Mouse (Mus musculus): Measurements from ENCODE around the gene Plxdc2. TPM values are rescaled to one million over a fixed set of nuclear protein-coding genes. Genes with fewer than 3 reads are reported as not detected.

The Plxdc2 gene
- polyA plus RNA-seq, 1 experiment from 2014 or later: 20.3 TPM

- no peak overlapping the region for H3K4me2 ChIP-seq
- ATAC-seq (ENCODE audit: extremely low read depth, insufficient number of reproducible peaks, low FRiP score, low TSS enrichment): no peak
- H3K27ac ChIP-seq (replicated peaks): no peak overlapping the region
- no peak overlapping the region for H3K9ac ChIP-seq
- peaks cover 4% of the 10 kb centered on the region; the same call in 1 of the 2 replicates for H3K4me1 ChIP-seq
- no peaks in the 10 kb centered on the region for H3K9me3 ChIP-seq
- no peaks in the 10 kb centered on the region for H3K27me3 ChIP-seq (replicated peaks)
- WGBS: 68% methylated on average over 5 of the region's 5 CpGs
- no peak overlapping the region for H3K4me3 ChIP-seq
- no peaks in the 10 kb centered on the region for H3K36me3 ChIP-seq
Measured at GRCm38 (mm10) chr2:16439030-16439429, 82.9 kb downstream of the Plxdc2 start.

DNA sequence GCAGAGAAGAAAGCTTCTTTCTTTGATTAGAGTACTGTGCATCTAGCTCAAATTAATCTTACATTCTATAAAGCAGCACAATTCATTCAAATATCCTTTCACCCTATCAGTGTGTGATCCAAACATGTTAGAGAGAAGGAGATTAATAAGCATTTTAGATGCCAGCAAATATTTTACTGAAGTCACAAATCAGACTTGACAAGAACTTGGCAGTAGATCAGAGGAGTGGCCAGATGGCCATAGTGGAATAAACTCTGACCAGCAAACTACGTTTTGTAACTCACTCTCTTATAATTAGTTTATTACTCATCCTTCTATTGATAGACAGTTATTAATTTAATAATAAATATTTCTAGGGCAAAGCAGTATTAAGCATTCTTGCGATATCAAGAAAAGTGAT, 86.5 kb downstream of the Plxdc2 start:
- H3K4me2 ChIP-seq: no peak overlapping the region
- H3K27ac ChIP-seq (replicated peaks): no peak overlapping the region
- H3K27me3 ChIP-seq (replicated peaks): no peaks in the 10 kb centered on the region
- no peak overlapping the region for H3K9ac ChIP-seq
- H3K36me3 ChIP-seq: no peaks in the 10 kb centered on the region
- H3K9me3 ChIP-seq: no peaks in the 10 kb centered on the region
- no peak overlapping the region for H3K4me3 ChIP-seq
- WGBS: 68% methylated on average over 2 of the region's 2 CpGs
- ATAC-seq (ENCODE audit: extremely low read depth, insufficient number of reproducible peaks, low FRiP score, low TSS enrichment): no peak
- H3K4me1 ChIP-seq: peaks cover 15% of the 10 kb centered on the region

DNA sequence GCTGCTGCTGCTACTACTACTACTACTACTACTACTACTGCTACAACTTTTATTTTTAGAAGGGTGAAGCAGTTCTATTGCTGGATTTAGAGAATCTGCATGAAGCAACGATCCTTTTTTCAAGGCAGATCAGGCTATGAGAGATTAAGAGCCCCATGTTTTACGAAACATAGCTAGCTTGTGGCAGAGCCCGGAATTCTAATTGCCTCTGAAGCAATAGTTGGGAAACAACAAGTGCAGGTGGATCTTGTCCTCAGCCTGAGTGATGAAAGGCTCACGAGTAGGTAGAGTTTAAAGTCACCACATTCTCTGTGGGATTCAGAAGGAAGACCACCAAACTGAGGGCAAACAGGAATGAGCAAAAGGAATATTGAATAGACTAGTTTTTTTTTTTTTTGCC, 91.8 kb downstream of the Plxdc2 start:
- Histone ChIP-seq H3K27ac (replicated peaks) (no peak overlapping the region), H3K27me3 (replicated peaks) (no peaks in the 10 kb centered on the region), H3K4me1 (peaks cover 25% of the 10 kb centered on the region), H3K36me3 (no peaks in the 10 kb centered on the region), H3K4me3 (no peak overlapping the region), H3K9me3 (peaks cover 3% of the 10 kb centered on the region), H3K9ac (no peak overlapping the region), H3K4me2 (peak overlapping the region; percentile 33)
- 51% methylated on average over 4 of the region's 4 CpGs for WGBS
- ATAC-seq (ENCODE audit: extremely low read depth, insufficient number of reproducible peaks, low FRiP score, low TSS enrichment): no peak

GRCm38 (mm10) chr2:16450838-16451665, 94.9 kb downstream of the Plxdc2 start:
- no peak overlapping the region for H3K27ac ChIP-seq (replicated peaks)
- ATAC-seq (ENCODE audit: extremely low read depth, insufficient number of reproducible peaks, low FRiP score, low TSS enrichment): no peak
- WGBS: 86% methylated on average over 7 of the region's 7 CpGs

DNA sequence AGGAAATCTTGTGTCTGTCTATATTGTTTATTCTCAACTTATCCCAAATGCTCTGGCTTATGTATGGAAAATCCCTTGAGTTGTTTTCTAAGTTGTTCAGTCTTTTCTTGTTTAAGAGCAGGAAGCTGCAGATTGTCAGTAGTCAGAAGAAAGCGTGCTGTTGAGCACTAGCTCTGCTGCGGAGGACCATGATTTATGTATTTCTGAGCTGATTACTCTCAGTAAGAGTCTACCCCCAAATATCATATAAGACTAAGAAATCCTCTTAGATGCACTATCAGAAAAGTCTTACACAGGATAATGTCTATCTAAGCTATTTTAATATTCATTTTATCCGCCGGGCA, 95.5 kb downstream of the Plxdc2 start:
- Histone ChIP-seq H3K27ac (replicated peaks) (no peak overlapping the region), H3K9ac (no peak overlapping the region), H3K27me3 (replicated peaks) (no peaks in the 10 kb centered on the region), H3K4me3 (no peak overlapping the region), H3K4me2 (no peak overlapping the region), H3K4me1 (peaks cover 30% of the 10 kb centered on the region), H3K36me3 (no peaks in the 10 kb centered on the region), H3K9me3 (peaks cover 3% of the 10 kb centered on the region)
- ATAC-seq (ENCODE audit: extremely low read depth, insufficient number of reproducible peaks, low FRiP score, low TSS enrichment): no peak
- WGBS: 92% methylated on average over 4 of the region's 4 CpGs

More at GRCm38 (mm10) chr2:16450838-16451665, 94.9 kb downstream of the Plxdc2 start:
- Histone ChIP-seq H3K4me1 (peaks cover 28% of the 10 kb centered on the region), H3K4me3 (no peak overlapping the region), H3K27me3 (replicated peaks) (no peaks in the 10 kb centered on the region), H3K36me3 (no peaks in the 10 kb centered on the region), H3K9ac (no peak overlapping the region), H3K4me2 (no peak overlapping the region), H3K9me3 (peaks cover 3% of the 10 kb centered on the region)

DNA sequence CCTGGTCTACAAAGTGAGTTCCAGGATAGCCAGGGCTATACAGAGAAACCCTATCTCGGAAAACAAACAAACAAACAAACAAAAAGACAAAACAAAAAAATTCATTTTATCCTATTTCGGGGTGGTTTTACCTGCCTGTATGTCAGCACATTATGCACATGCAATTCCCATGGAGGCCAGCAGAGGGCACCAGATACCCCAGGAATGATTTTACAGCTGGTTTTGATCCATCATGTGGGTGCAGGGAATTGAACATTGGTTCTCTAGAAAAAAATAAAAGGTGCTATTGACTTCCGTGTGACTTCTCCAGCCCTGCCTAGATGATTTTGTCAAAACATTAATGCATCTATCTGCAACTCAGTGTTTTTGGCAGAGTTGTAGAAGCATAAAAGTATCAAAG, 96.0 kb downstream of the Plxdc2 start:
- H3K27ac ChIP-seq (replicated peaks): no peak overlapping the region
- no peaks in the 10 kb centered on the region for H3K36me3 ChIP-seq
- peaks cover 3% of the 10 kb centered on the region for H3K9me3 ChIP-seq
- 89% methylated on average over 3 of the region's 3 CpGs for WGBS
- no peak overlapping the region for H3K4me3 ChIP-seq
- H3K4me2 ChIP-seq: no peak overlapping the region
- H3K27me3 ChIP-seq (replicated peaks): no peaks in the 10 kb centered on the region
- H3K9ac ChIP-seq: no peak overlapping the region
- no peak for ATAC-seq (ENCODE audit: extremely low read depth, insufficient number of reproducible peaks, low FRiP score, low TSS enrichment)
- peaks cover 32% of the 10 kb centered on the region for H3K4me1 ChIP-seq

GRCm38 (mm10) chr2:16456264-16456780, 100.2 kb downstream of the Plxdc2 start:
- 54% methylated on average over 1 of the region's 1 CpGs for WGBS
- Histone ChIP-seq H3K4me2 (no peak overlapping the region), H3K27ac (replicated peaks) (peak overlapping the region; percentile 50; the same call in 1 of the 2 replicates)

DNA sequence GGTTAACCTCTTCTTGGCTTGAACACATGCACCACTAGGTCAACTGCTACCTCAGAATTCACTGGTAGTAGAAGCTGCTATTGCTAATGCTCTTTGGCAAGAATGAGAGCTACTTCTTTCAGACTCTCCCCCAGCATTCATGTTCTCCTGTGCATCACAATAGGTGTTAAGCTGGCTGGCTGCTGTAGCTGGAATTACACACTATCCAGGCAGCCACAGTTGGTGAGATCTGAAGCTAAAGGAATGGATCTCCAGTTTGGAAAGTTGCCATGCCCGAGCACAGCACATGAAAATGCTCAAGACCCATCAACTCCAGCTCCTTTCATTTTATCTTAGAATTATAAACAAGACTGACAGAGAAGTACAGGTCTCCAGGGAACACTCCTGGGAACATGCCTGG, 103.4 kb downstream of the Plxdc2 start:
- peaks cover 46% of the 10 kb centered on the region for H3K4me1 ChIP-seq
- no peak for ATAC-seq (ENCODE audit: extremely low read depth, insufficient number of reproducible peaks, low FRiP score, low TSS enrichment)
- no peaks in the 10 kb centered on the region for H3K9me3 ChIP-seq
- H3K27me3 ChIP-seq (replicated peaks): no peaks in the 10 kb centered on the region
- WGBS: 19% methylated on average over 1 of the region's 1 CpGs
- H3K9ac ChIP-seq: no peak overlapping the region
- H3K4me2 ChIP-seq: no peak overlapping the region
- H3K36me3 ChIP-seq: no peaks in the 10 kb centered on the region
- H3K4me3 ChIP-seq: no peak overlapping the region
- H3K27ac ChIP-seq (replicated peaks): peak overlapping the region; percentile 48; the same call in 1 of the 2 replicates

More at GRCm38 (mm10) chr2:16456264-16456780, 100.2 kb downstream of the Plxdc2 start:
- Histone ChIP-seq H3K27me3 (replicated peaks) (no peaks in the 10 kb centered on the region), H3K9me3 (peaks cover 3% of the 10 kb centered on the region), H3K9ac (no peak overlapping the region), H3K4me1 (peaks cover 35% of the 10 kb centered on the region), H3K36me3 (no peaks in the 10 kb centered on the region), H3K4me3 (no peak overlapping the region)
- no peak for ATAC-seq (ENCODE audit: extremely low read depth, insufficient number of reproducible peaks, low FRiP score, low TSS enrichment)

DNA sequence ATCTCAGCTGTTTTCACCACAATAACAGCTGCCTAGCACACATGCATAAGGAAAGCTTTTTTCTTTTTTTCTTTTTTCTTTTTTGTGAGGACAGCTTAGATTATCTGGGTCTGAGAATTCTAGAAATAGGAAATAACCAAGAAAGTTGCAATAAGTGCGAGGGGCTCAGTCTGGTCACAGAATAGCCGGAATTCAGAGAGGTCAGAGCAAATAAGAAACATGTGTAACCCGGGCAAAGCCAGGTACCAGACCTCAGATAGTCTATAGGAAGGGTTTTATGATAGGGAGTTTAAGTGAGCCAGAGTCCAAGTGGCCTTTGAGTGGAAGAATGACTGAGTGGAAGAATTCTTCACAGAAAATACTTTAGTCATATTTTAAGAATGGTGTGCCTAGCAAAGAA, 114.0 kb downstream of the Plxdc2 start:
- Histone ChIP-seq H3K9ac (no peak overlapping the region), H3K27ac (replicated peaks) (no peak overlapping the region), H3K27me3 (replicated peaks) (no peaks in the 10 kb centered on the region), H3K4me2 (no peak overlapping the region), H3K4me3 (no peak overlapping the region), H3K36me3 (no peaks in the 10 kb centered on the region), H3K4me1 (peaks cover 5% of the 10 kb centered on the region), H3K9me3 (no peaks in the 10 kb centered on the region)
- 64% methylated on average over 3 of the region's 3 CpGs for WGBS
- ATAC-seq (ENCODE audit: extremely low read depth, insufficient number of reproducible peaks, low FRiP score, low TSS enrichment): no peak

GRCm38 (mm10) chr2:16483943-16484342, 127.8 kb downstream of the Plxdc2 start:
- H3K9ac ChIP-seq: no peak overlapping the region
- no peak for ATAC-seq (ENCODE audit: extremely low read depth, insufficient number of reproducible peaks, low FRiP score, low TSS enrichment)
- no peaks in the 10 kb centered on the region for H3K4me1 ChIP-seq
- no peaks in the 10 kb centered on the region for H3K27me3 ChIP-seq (replicated peaks)
- 79% methylated on average over 2 of the region's 2 CpGs for WGBS
- no peak overlapping the region for H3K27ac ChIP-seq (replicated peaks)
- H3K4me3 ChIP-seq: no peak overlapping the region
- no peak overlapping the region for H3K4me2 ChIP-seq
- no peaks in the 10 kb centered on the region for H3K9me3 ChIP-seq
- H3K36me3 ChIP-seq: no peaks in the 10 kb centered on the region

DNA sequence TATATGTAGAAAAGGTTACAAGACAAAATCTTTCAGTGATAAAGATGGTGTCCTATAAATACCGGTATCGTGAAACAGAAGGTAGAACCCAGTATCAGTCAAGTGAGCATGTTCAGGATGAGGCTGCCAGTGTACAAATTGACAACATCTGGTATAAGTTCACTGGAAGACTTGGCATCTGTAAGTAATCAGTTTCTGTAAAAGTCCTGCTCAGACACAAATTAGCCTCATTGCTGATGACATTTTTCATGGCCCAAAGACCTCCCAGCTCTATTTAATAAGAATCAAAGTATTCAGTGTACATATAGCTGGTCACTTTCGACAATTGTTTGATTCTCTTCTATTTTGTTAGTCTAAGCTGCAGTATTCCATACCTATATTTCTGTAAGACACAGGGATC, 129.9 kb downstream of the Plxdc2 start:
- Histone ChIP-seq H3K4me2 (no peak overlapping the region), H3K27me3 (replicated peaks) (no peaks in the 10 kb centered on the region), H3K4me1 (no peaks in the 10 kb centered on the region), H3K4me3 (no peak overlapping the region), H3K9ac (no peak overlapping the region), H3K36me3 (no peaks in the 10 kb centered on the region), H3K9me3 (no peaks in the 10 kb centered on the region), H3K27ac (replicated peaks) (no peak overlapping the region)
- 72% methylated on average over 3 of the region's 3 CpGs for WGBS
- ATAC-seq (ENCODE audit: extremely low read depth, insufficient number of reproducible peaks, low FRiP score, low TSS enrichment): no peak

GRCm38 (mm10) chr2:16491242-16491641, 135.1 kb downstream of the Plxdc2 start:
- no peak for ATAC-seq (ENCODE audit: extremely low read depth, insufficient number of reproducible peaks, low FRiP score, low TSS enrichment)
- H3K4me2 ChIP-seq: no peak overlapping the region
- no peaks in the 10 kb centered on the region for H3K27me3 ChIP-seq (replicated peaks)
- no peaks in the 10 kb centered on the region for H3K4me1 ChIP-seq
- 70% methylated on average over 3 of the region's 3 CpGs for WGBS
- H3K36me3 ChIP-seq: no peaks in the 10 kb centered on the region
- H3K27ac ChIP-seq (replicated peaks): no peak overlapping the region
- no peaks in the 10 kb centered on the region for H3K9me3 ChIP-seq
- H3K9ac ChIP-seq: no peak overlapping the region
- H3K4me3 ChIP-seq: no peak overlapping the region

Data from heart, embryonic 13.5 days (tissue).